Mouse (Mus musculus): ENCODE data around the gene Msl3. TPM values are rescaled to one million over a fixed set of nuclear protein-coding genes. Genes with fewer than 3 reads are reported as not detected.

The Msl3 gene
- polyA plus RNA-seq, 1 experiment from 2014 or later = 19.9 TPM

GRCm38 (mm10) chrX:168647746-168648145 lies 26.0 kb downstream of the Msl3 start:
- no peaks in the 10 kb centered on the region for H3K9me3 ChIP-seq
- no peak overlapping the region for H3K4me3 ChIP-seq
- no peak overlapping the region for H3K27ac ChIP-seq (replicated peaks)
- WGBS = 85% methylated on average over 3 of the region's 3 CpGs
- H3K4me1 ChIP-seq (replicated peaks) = no peaks in the 10 kb centered on the region
- ATAC-seq (ENCODE audit: low read depth) = no peak
- peaks cover 6% of the 10 kb centered on the region; the same call in 1 of the 2 replicates for H3K36me3 ChIP-seq
- no peak overlapping the region for H3K9ac ChIP-seq
- H3K27me3 ChIP-seq = peaks cover 26% of the 10 kb centered on the region
- H3K4me2 ChIP-seq = no peak overlapping the region

GRCm38 (mm10) chrX:168643451-168643850 lies 30.2 kb downstream of the Msl3 start:
- H3K4me2 ChIP-seq = no peak overlapping the region
- 78% methylated on average over 1 of the region's 1 CpGs for WGBS
- ATAC-seq (ENCODE audit: low read depth) = no peak
- no peak overlapping the region for H3K4me3 ChIP-seq
- H3K36me3 ChIP-seq = no peaks in the 10 kb centered on the region
- no peak overlapping the region for H3K9ac ChIP-seq
- H3K27ac ChIP-seq (replicated peaks) = no peak overlapping the region
- H3K9me3 ChIP-seq = no peaks in the 10 kb centered on the region
- peaks cover 34% of the 10 kb centered on the region for H3K27me3 ChIP-seq
- H3K4me1 ChIP-seq (replicated peaks) = no peaks in the 10 kb centered on the region

DNA sequence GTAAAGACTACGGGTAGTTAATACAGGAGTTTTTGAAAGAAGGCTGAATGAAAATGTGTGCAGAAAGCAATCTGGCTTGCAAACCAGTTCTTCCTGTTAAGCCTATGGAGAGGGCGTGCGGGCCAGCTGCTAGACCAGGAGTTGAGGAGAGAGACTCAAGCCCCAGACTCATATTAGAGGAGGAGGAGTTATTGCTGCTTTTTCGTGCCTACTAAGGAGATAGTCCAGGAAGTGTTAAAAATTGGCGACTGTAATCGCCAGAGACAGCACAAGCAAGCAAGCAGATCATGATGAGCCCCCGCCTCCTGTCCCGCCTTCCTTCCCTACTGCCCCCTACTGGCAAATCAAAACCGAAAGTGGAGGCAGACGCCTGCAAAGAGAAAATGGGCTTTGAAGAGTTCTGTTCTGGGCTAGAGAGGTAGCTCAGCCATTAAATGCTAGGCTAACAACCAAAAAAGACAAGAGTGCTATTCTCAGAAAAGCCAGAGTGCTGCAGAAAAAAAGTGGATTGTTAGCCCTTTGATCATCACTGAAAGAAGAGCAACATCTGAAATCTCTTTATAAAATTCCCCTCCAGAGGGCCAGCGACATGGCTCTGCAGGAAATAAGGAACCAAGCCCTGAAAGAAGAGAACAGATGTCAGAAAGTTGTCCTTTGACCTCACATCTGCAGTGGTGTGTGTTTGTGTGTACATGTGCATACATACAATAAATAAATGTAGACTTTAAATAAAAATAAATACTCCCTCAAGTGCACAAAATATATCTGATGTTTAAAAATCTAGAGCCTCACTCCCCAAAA lies 33.9 kb downstream of the Msl3 start:
- H3K4me2 ChIP-seq = peak overlapping the region; percentile 49
- H3K4me3 ChIP-seq = peak overlapping the region; percentile 32
- H3K9ac ChIP-seq = 0 out of 2 replicates have a peak overlapping the region, but pooled peaks have one; percentile 50
- no peaks in the 10 kb centered on the region for H3K4me1 ChIP-seq (replicated peaks)
- no peak for ATAC-seq (ENCODE audit: low read depth)
- H3K9me3 ChIP-seq = no peaks in the 10 kb centered on the region
- H3K36me3 ChIP-seq = no peaks in the 10 kb centered on the region
- peaks cover 24% of the 10 kb centered on the region for H3K27me3 ChIP-seq
- no peak overlapping the region for H3K27ac ChIP-seq (replicated peaks)
- 21% methylated on average over 11 of the region's 11 CpGs for WGBS

Other genes with a start within 250 kb of the Msl3 start
- 0.68 and 0.77 TPM in 2 replicates for gene Frmpd4, start 96.7 kb downstream of the Msl3 start, polyA plus RNA-seq (2015; fragmentation: Nextera tagmentation; extraction: Ambion mirVana)
- 1.4 and 1.7 TPM in 2 replicates for gene Arhgap6, start 121.2 kb upstream of the Msl3 start, polyA plus RNA-seq (2015; fragmentation: Nextera tagmentation; extraction: Ambion mirVana)

Data from neural tube, embryonic 13.5 days (tissue).